Mouse (Mus musculus) forebrain, postnatal 0 days (tissue): ENCODE results near the gene Ikzf3. TPM values are rescaled to one million over a fixed set of nuclear protein-coding genes. Genes with fewer than 3 reads are reported as not detected.

Experiments used
- ATAC-seq: fragments of 200-750 bp; cut with Nextera tagmentation; 2 replicates; pipeline ENCODE4 v1.8.0; 2017; ENCODE audit warnings: mild to moderate bottlenecking, moderate library complexity
- DNase-seq: peaks from one replicate; pipeline ENCODE4 v3.0.0-alpha.2; 2015
- H3K27ac ChIP-seq: fragments of 300-500 bp; sonication (generic); 2 replicates; pipeline ENCODE4 v1.5.1; 2014; ENCODE audit warnings: low read depth, mild to moderate bottlenecking, antibody characterized with exemption, low read length, moderate library complexity, mixed read lengths
- H3K27me3 ChIP-seq: fragments of 300-500 bp; sonication (generic); 2 replicates; pipeline ENCODE4 v1.6.1; 2014; ENCODE audit warnings: mild to moderate bottlenecking, low read length, mixed read lengths; ENCODE audit not compliant: insufficient read depth
- H3K36me3 ChIP-seq: fragments of 300-500 bp; sonication (generic); 2 replicates; pipeline ENCODE4 v1.6.1; 2014; ENCODE audit warnings: mild to moderate bottlenecking, moderate library complexity; ENCODE audit not compliant: insufficient read depth
- H3K4me1 ChIP-seq: fragments of 300-500 bp; sonication (generic); 2 replicates; pipeline ENCODE4 v1.6.1; 2014; ENCODE audit warnings: antibody characterized with exemption; ENCODE audit not compliant: insufficient read depth
- H3K4me2 ChIP-seq: fragments of 300-500 bp; sonication (generic); 2 replicates; pipeline ENCODE4 v1.6.1; 2014; ENCODE audit warnings: low read depth, mild to moderate bottlenecking, moderate library complexity
- H3K4me3 ChIP-seq: fragments of 300-500 bp; sonication (generic); 2 replicates; pipeline ENCODE4 v1.5.1; 2014; ENCODE audit warnings: low read depth, low read length, mixed read lengths
- H3K9ac ChIP-seq: fragments of 300-500 bp; sonication (generic); 2 replicates; pipeline ENCODE4 v1.6.1; 2014; ENCODE audit warnings: mild to moderate bottlenecking
- H3K9me3 ChIP-seq: fragments of 300-500 bp; sonication (generic); 2 replicates; pipeline ENCODE4 v1.6.1; 2016; ENCODE audit warnings: low read length
- CTCF ChIP-seq: sonication (generic); IDR thresholded peaks from 2 replicates; pipeline ENCODE4 v1.5.1; 2016; ENCODE audit warnings: antibody characterized with exemption, control low read depth, low read depth
- WGBS: fragments of 180-500 bp; shearing (Covaris S2); extraction: QIAGEN DNeasy Blood & Tissue Kit; methylation state at CpG from one replicate; pipeline ENCODE4 v1.1.7; 2014; 5-methylcytosine and 5-hydroxymethylcytosine counted together
- polyA plus RNA-seq: library from polyadenylated mRNA; unstranded; fragments of >200 nt; fragmentation: Nextera tagmentation; extraction: Ambion mirVana; gene quantifications from 2 replicates; pipeline ENCODE4 v1.2.1, GENCODE M21; 2015
- total RNA-seq: library from RNA; depleted of rRNA; stranded (reverse); fragments of >200 nt; gene quantifications from 2 replicates; pipeline ENCODE4 v1.2.3, GENCODE M21; 2014

The Ikzf3 gene
- total and polyA plus RNA-seq, 2 experiments from 2014 or later = 0.14 to 0.21 TPM

GRCm38 (mm10) chr11:98587684-98588546 lies 42.1 kb upstream of the Ikzf3 start:
- TF ChIP-seq CTCF = no peak
- peak overlapping the region; percentile 73 for H3K4me2 ChIP-seq
- H3K9me3 ChIP-seq = no peaks in the 10 kb centered on the region
- H3K36me3 ChIP-seq = peaks cover 7% of the 10 kb centered on the region
- DNase-seq = peak; percentile 68
- no peaks in the 10 kb centered on the region for H3K27me3 ChIP-seq
- peak overlapping the region; percentile 52 for H3K27ac ChIP-seq
- peak; percentile 14; the same call in 1 of the 2 replicates for ATAC-seq
- peak overlapping the region; percentile 95 for H3K4me3 ChIP-seq
- peaks cover 23% of the 10 kb centered on the region for H3K4me1 ChIP-seq
- WGBS = 4% methylated on average over 20 of the region's 20 CpGs
- peak overlapping the region; percentile 91 for H3K9ac ChIP-seq

DNA sequence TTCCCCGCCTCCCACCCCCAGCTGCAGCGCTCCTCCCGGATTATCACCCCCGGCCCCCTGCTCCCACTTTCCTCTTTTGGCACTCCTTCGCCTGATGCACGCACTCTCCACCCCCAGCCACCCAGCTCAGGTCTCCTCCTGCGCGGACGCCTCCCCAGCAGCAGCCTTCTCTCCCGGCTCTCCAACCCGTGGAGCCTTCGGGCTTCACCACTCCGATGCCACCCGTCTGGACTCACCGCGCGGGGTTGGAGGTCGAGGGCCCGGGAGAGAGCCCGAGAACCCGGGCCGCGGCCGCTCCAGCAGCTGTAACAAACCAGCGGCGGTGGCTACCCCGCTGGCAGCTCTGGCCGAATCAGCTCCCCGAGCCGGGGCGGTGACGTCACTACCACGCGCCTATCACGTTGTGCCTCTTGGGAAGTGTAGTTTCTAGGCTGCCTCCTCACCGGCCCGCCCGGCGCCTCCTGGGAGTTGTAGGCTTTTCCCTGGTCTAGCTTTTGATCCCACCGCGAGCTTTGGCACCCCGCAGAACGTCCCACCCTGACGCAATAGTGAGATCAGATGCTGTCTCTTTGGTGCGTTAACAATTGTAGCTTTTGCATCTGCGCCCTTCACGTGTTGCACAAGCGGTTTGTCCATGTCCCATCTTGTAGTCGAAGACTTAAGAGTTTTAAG lies 41.2 kb upstream of the Ikzf3 start, which contains the start of gene Ormdl3:
Gene Ormdl3 (minus strand): TSS at position 477 of the 672 bp plus-strand sequence.
- H3K9ac ChIP-seq = peak within 1 kb of the TSS; percentile 91
- 3% methylated on average over 49 of the region's 49 CpGs for WGBS
- TF ChIP-seq CTCF = no peak

GRCm38 (mm10) chr11:98586087-98586891 lies 40.5 kb upstream of the Ikzf3 start:
- TF ChIP-seq CTCF = no peak
- WGBS = under 1% methylated on average over 21 of the region's 22 CpGs
- H3K9ac ChIP-seq = peak overlapping the region; percentile 91
- peak overlapping the region; percentile 73 for H3K4me2 ChIP-seq
- H3K36me3 ChIP-seq = peaks cover 16% of the 10 kb centered on the region
- H3K9me3 ChIP-seq = no peaks in the 10 kb centered on the region
- H3K4me1 ChIP-seq = peaks cover 23% of the 10 kb centered on the region
- H3K27ac ChIP-seq = peak overlapping the region; percentile 84
- H3K4me3 ChIP-seq = peak overlapping the region; percentile 95
- ATAC-seq (peak; percentile 41), DNase-seq (no peak)
- H3K27me3 ChIP-seq = no peaks in the 10 kb centered on the region

More for the DNA sequence above, 41.2 kb upstream of the Ikzf3 start, which contains the start of gene Ormdl3:
- Histone ChIP-seq H3K27me3 (no peaks in the 10 kb centered on the region), H3K9me3 (no peaks in the 10 kb centered on the region), H3K36me3 (peaks cover 16% of the 10 kb centered on the region), H3K4me2 (peak within 1 kb of the TSS; percentile 73), H3K27ac (peak within 1 kb of the TSS; percentile 84), H3K4me1 (peaks cover 23% of the 10 kb centered on the region), H3K4me3 (peak within 1 kb of the TSS; percentile 95)
- DNase-seq = peak; percentile 98
- ATAC-seq = peak; percentile 98

DNA sequence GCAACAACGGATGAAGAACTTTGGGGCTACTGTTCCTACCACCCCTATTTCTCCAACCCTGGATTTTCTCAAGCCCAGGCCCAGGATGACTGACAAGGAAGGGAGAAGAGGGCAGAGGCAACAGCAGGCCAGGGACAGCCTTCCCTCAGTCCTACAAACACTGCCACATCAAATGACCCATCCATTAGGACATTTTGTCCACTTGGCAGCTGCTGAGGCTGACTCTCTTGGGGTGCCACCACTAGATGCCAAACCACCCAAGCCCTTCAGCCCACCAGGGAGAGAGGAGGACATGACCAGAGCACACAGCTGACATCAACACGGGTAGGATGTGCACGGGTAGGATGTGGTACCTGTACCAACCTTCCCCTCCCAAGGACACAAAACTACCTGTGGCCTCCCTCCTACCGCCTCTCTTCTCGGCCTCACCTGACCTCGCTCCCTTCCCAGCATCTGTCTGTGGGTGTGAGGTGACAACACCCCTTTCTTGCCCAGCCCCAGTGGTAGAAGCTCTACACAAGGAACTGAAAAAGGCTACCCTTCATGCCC lies 38.9 kb upstream of the Ikzf3 start:
- Histone ChIP-seq H3K9ac (no peak overlapping the region), H3K4me3 (no peak overlapping the region), H3K27me3 (no peaks in the 10 kb centered on the region), H3K4me1 (peaks cover 23% of the 10 kb centered on the region), H3K4me2 (no peak overlapping the region), H3K9me3 (no peaks in the 10 kb centered on the region), H3K27ac (no peak overlapping the region), H3K36me3 (peaks cover 25% of the 10 kb centered on the region)
- ATAC-seq (no peak), DNase-seq (no peak)
- 89% methylated on average over 6 of the region's 6 CpGs for WGBS
- TF ChIP-seq CTCF = no peak

GRCm38 (mm10) chr11:98584146-98584545 lies 38.3 kb upstream of the Ikzf3 start:
- DNase-seq (no peak), ATAC-seq (no peak)
- H3K36me3 ChIP-seq = peaks cover 25% of the 10 kb centered on the region
- no peak overlapping the region for H3K4me3 ChIP-seq
- 69% methylated on average over 1 of the region's 1 CpGs for WGBS
- no peak for TF ChIP-seq CTCF
- H3K9ac ChIP-seq = no peak overlapping the region
- H3K27ac ChIP-seq = no peak overlapping the region
- H3K4me2 ChIP-seq = no peak overlapping the region
- no peaks in the 10 kb centered on the region for H3K9me3 ChIP-seq
- H3K27me3 ChIP-seq = no peaks in the 10 kb centered on the region
- H3K4me1 ChIP-seq = peaks cover 23% of the 10 kb centered on the region

GRCm38 (mm10) chr11:98583571-98583970 lies 37.7 kb upstream of the Ikzf3 start:
- peaks cover 23% of the 10 kb centered on the region for H3K4me1 ChIP-seq
- TF ChIP-seq CTCF = peak; percentile 5; the same call in 1 of the 2 replicates
- H3K4me3 ChIP-seq = no peak overlapping the region
- H3K36me3 ChIP-seq = peaks cover 25% of the 10 kb centered on the region
- no peak overlapping the region for H3K4me2 ChIP-seq
- DNase-seq = no peak
- 45% methylated on average over 3 of the region's 3 CpGs for WGBS
- H3K27ac ChIP-seq = no peak overlapping the region
- H3K9me3 ChIP-seq = no peaks in the 10 kb centered on the region
- ATAC-seq = no peak
- no peaks in the 10 kb centered on the region for H3K27me3 ChIP-seq
- H3K9ac ChIP-seq = no peak overlapping the region
